Mouse (Mus musculus) cerebellum, adult 9-10 months (tissue): ENCODE measurements around the gene Acox1.

Source experiments
- DNase-seq: peaks from one replicate; pipeline ENCODE4 v3.0.0; 2022

Acox1 gene

GRCm38 (mm10) chr11:116198639-116199531 lies at the start of gene Acox1, which contains the start of gene Ten1:
Gene Acox1 (minus strand): TSS chr11:116199045.
Gene Ten1 (plus strand): TSS chr11:116198855.
- peak; percentile 96 for DNase-seq

DNA sequence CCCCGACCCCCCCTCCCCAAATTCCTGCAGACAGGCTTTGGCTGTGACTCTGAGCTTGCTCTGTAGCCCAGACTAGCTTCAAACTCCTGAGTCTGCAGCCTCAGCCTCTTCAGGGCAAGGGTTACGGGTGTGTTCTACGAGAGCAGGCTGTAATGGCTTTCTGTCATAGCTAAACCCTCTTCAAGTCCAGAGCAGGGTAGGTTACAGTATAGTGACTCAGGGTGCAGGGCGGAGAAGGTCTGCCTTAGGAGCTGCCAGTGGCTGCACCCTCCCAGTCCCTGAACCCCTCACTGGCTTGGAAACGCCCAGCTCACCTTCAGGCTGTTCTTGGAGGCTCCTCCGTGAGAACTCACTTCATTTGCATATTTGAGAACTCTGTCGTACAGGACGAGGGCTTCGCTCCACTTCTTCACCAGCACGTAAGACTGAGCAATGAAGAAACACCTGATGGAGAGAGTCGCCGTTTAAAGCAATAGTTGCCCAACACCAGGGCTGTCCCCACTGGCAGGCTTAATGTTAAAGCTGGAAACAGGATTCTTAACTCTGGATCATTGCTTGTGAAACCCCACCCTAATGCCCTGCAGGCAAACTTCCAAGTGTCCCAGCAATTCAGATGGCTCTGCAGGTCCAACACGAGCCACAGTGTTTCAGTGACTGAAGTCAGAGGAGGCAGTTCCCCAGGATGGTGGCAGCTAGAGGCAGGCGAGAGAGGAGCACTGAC lies 48.8 kb upstream of the Acox1 start:
- DNase-seq: no peak

DNA sequence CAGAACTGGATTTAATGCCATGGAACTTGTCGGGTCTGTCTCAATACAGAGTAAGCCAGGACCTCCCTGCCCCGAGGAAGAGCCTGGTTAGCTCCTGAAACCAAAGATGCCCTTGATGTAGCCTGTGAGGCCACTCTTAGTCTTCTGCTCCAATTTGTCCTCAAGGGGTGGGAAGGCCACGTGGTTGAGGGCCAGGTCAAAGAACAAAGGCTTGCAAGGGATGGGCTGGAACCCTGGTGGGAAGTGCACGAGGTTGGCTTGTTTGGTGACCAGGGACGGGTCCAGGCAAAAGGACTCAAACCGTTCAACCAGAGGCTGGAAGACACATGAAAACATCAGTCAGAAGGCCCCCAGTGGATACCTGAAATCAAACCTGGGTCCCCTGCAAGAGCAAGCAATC lies 46.8 kb upstream of the Acox1 start:
- no peak for DNase-seq

GRCm38 (mm10) chr11:116244580-116244979 lies 45.7 kb upstream of the Acox1 start:
- no peak for DNase-seq

- DNase-seq: no peak
These were observed 42.9 kb upstream of the Acox1 start for GRCm38 (mm10) chr11:116241744-116242235.

- DNase-seq: no peak
These were observed 41.0 kb upstream of the Acox1 start for GRCm38 (mm10) chr11:116239797-116240196.

- no peak for DNase-seq
These were observed 39.0 kb upstream of the Acox1 start, which contains the start of gene Evpl for GRCm38 (mm10) chr11:116237742-116238395. Gene Evpl (minus strand): TSS chr11:116238077.

GRCm38 (mm10) chr11:116234901-116235300 lies 36.1 kb upstream of the Acox1 start:
- DNase-seq: no peak

- no peak for DNase-seq
These were observed 33.6 kb upstream of the Acox1 start for GRCm38 (mm10) chr11:116232427-116232826.

GRCm38 (mm10) chr11:116228699-116229098 lies 29.9 kb upstream of the Acox1 start:
- DNase-seq: no peak

- peak; percentile 79 for DNase-seq
These were observed 27.6 kb upstream of the Acox1 start for GRCm38 (mm10) chr11:116226414-116226813.

GRCm38 (mm10) chr11:116222740-116223059 lies 23.9 kb upstream of the Acox1 start:
- DNase-seq: no peak

- DNase-seq: no peak
These were observed 23.3 kb upstream of the Acox1 start for GRCm38 (mm10) chr11:116221931-116222739.

DNA sequence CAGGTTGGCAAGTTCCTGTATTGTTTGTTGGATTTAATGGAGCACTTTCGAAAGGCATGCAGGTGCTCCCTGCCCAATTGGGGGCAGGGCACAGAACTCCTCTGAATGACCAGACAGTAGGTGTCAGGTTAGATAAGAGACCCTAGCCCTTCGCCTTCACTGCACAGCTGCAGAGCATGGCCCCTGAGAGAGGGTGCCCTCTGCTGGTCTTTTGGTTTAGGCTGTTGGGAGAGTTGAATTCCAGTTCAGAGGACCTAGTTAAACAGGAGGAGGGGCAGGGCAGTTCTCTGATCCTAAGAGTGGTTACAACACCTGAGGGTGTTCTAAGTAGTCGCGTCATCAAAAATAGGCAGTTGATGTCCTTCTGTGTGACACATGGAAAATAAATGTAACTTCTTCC lies 21.0 kb upstream of the Acox1 start:
- DNase-seq: peak; percentile 39

GRCm38 (mm10) chr11:116218737-116219400 lies 20.0 kb upstream of the Acox1 start:
- DNase-seq: peak; percentile 51

- DNase-seq: no peak
These were observed 19.4 kb upstream of the Acox1 start for GRCm38 (mm10) chr11:116218263-116218662.

DNA sequence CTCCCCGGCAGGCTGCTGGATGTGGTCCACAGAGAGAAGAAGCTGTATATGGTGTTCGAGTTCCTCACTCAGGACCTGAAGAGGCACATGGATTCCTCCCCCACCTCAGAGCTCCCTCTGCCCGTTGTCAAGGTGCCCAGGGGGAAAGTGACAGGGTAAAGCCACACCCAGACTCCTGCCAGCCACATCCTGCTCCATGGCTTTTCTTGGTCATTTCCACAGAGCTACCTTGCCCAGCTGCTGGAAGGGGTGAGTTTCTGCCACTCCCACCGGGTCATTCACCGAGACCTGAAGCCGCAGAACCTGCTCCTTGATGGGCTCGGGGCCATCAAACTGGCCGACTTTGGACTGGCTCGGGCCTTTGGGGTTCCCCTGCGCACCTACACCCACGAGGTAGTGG lies 17.7 kb upstream of the Acox1 start:
- no peak for DNase-seq

DNA sequence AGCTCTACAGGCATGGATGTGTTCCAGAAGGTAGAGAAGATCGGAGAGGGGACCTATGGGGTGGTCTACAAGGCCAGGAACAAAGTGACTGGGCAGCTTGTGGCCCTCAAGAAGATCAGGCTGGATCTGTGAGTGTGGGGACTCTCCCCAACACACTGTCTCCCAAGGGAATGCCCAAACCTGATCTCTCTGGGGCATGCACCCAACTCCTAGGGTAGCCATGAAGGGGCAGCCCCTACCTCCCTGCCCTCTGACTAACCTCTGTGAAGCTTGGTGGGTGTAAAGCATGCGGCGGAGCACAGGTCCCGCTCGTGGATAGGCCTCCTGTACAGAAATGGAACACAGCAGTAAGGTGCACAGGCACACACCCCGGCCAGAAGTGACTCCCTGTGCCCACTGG lies 17.1 kb upstream of the Acox1 start:
- DNase-seq: no peak

- DNase-seq: no peak
These were observed 16.3 kb upstream of the Acox1 start for GRCm38 (mm10) chr11:116215181-116215580.

DNA sequence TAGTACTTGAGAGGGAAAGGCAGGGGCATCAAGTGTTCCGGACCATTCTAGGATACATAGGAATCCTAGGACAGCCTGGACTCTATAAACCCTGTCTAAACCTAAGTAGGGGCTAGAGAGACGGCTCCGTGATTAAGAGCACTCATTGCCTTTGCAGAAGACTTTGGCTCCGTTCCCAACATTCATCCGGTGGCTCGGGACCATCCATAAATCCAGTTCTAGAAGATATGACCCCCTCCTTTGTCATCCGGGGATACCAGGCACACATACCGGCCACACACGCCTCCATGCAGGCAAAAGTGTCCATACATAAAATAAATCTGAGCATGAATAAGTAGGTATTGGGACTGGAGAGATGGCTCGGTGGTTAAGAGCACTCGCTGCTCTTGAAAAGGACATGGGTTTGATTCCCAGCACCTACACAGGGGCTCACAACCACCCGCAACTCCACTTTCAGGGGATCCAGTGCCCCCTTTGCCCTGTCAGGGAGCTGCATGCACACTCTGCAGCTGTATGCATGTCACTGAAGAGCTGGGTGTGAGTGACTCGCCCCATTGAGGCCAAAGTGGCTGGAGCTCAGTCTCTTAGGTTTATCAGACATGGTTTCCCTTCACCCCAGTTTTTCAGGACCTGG lies 15.1 kb upstream of the Acox1 start:
- DNase-seq: no peak

DNA sequence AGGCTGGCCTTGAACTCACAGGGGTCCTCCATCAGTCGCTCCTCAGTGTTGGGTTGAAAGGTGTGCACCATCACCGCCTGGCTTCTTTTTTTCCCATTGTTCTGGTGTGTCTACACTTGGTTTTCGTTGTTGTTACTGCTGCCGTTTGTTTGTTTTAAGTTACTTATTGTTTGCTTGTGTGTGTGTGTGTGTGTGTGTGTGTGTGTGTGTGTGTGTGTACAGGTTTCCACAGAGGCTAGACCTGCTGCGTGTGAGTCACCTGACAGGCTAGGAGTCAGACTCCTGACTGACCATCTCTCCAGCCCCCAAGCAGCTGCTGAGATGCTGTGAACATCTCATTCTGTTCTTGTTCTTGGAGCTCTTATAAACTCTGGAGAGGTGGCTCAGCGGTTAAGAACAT lies 14.0 kb upstream of the Acox1 start:
- DNase-seq: no peak
